Mouse (Mus musculus) adrenal gland, postnatal 36 days (tissue): Measurements from ENCODE around the gene Tcf23. TPM values are rescaled to one million over a fixed set of nuclear protein-coding genes. Genes with fewer than 3 reads are reported as not detected.

Source experiments
- DNase-seq, 2 experiments: peaks; one replicate each; pipeline ENCODE4 v3.0.0; 2021; ENCODE audit warnings: mixed read lengths in 1 of 2
- total RNA-seq, 2 experiments: library from RNA; stranded (reverse); gene quantifications; 2 replicates each; pipeline ENCODE4 v1.2.3; 2021

Gene Tcf23
- total RNA-seq, 2 experiments from 2014 or later: 1.1 to 2.8 TPM

- peak; percentile 94 to 97 for DNase-seq
Measured at GRCm38 (mm10) chr5:30949654-30950326, 18.7 kb upstream of the Tcf23 start.

GRCm38 (mm10) chr5:30950451-30950850 lies 18.0 kb upstream of the Tcf23 start:
- DNase-seq: peak in 1 of 2 experiments; percentile 46

DNA sequence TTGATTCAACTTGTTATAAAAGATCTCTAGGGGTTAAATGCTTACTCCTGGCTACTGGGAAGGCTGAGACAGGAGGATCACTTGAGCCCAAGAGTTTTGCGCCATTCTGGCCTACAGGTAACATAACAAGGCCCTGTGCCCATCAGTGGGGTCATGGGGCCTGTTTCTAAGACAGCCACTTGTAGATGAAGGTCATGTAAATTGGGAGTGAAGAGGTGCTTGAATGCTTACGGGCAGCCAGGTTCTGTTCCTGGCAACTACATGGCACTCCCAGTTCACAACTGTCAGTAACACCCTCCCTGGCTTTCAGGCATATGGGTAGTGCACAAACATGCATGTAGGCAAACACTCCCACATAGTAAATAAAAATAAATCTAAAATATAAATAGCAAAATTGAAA lies 17.5 kb upstream of the Tcf23 start:
- no peak for DNase-seq

DNA sequence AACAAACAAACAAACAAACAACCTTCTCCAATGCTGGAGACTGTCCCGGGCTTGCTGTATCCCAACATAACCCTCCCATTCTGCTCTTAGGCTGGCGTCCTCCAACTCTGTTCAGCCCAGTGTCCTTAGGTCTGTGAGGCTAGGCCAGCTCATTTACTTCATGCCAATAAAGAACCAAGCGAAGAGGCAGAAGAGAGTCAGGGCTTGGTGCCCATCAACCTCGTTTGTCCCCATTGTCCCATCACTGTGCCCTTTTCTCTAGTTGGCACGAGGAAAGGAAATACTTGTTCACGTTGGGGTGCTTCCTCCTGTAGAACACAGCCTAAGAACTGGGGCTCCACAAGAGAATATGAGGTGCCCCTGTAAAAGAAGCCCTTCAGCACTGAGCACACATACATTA lies 16.8 kb upstream of the Tcf23 start:
- no peak for DNase-seq

- DNase-seq: no peak
Measured at GRCm38 (mm10) chr5:30952551-30952950, 15.9 kb upstream of the Tcf23 start.

GRCm38 (mm10) chr5:30954065-30954464 lies 14.4 kb upstream of the Tcf23 start:
- no peak for DNase-seq

GRCm38 (mm10) chr5:30954556-30954955 lies 13.9 kb upstream of the Tcf23 start:
- DNase-seq: no peak

- no peak for DNase-seq
Measured at GRCm38 (mm10) chr5:30955751-30956150, 12.7 kb upstream of the Tcf23 start.

DNA sequence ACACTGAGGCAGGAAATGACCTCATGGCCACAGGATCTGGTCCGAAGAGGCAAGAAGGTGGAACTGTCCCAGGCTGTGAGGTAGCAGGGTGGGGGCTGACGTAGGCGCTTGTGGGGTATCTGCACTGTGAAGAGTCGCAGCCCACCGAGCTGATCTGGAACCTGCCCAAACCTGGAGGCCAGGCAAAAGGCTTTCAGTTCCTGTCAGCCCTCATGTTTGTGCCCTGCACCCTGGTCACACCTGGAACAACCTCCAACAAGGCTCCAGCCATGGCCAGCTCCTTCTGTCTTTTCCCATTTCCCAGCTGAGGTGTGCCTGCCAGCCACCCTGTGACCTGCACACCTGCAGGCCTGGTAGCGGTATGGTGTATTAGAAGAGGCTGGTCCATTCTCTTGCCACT lies 10.6 kb upstream of the Tcf23 start:
- no peak for DNase-seq

- DNase-seq: peak in 1 of 2 experiments; percentile 33
Measured at GRCm38 (mm10) chr5:30959198-30959854, 9.1 kb upstream of the Tcf23 start.

- peak; percentile 99 for DNase-seq
Measured at GRCm38 (mm10) chr5:30959966-30960501, 8.4 kb upstream of the Tcf23 start, which contains the start of gene Preb. Preb (minus strand) TSS chr5:30960361.

GRCm38 (mm10) chr5:30960814-30961213 lies 7.6 kb upstream of the Tcf23 start:
- no peak for DNase-seq

GRCm38 (mm10) chr5:30961545-30962505 lies 6.6 kb upstream of the Tcf23 start:
- DNase-seq: no peak

- no peak for DNase-seq
Measured at GRCm38 (mm10) chr5:30963916-30964315, 4.5 kb upstream of the Tcf23 start.

- DNase-seq: no peak
Measured at GRCm38 (mm10) chr5:30966189-30966588, 2.3 kb upstream of the Tcf23 start.

DNA sequence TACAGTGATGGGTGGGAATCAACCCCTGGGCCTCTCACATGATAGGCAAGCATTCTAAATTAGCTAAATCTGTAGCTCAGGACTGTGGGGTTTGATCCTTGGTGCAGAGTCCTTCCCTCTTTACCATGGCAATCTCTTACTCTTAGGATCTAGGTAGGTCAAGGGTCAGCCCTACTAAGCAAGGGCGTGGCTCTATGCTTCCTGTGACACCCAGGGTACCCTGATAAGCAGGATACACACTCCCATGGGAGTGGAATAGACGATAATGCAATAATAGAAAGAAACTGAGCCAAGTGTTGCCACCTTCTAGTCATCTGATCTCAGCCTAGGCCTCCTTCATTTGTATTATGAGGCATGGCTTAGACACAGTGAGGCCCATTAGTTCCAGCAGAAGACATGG lies 978 bp downstream of the Tcf23 start:
- no peak for DNase-seq

DNA sequence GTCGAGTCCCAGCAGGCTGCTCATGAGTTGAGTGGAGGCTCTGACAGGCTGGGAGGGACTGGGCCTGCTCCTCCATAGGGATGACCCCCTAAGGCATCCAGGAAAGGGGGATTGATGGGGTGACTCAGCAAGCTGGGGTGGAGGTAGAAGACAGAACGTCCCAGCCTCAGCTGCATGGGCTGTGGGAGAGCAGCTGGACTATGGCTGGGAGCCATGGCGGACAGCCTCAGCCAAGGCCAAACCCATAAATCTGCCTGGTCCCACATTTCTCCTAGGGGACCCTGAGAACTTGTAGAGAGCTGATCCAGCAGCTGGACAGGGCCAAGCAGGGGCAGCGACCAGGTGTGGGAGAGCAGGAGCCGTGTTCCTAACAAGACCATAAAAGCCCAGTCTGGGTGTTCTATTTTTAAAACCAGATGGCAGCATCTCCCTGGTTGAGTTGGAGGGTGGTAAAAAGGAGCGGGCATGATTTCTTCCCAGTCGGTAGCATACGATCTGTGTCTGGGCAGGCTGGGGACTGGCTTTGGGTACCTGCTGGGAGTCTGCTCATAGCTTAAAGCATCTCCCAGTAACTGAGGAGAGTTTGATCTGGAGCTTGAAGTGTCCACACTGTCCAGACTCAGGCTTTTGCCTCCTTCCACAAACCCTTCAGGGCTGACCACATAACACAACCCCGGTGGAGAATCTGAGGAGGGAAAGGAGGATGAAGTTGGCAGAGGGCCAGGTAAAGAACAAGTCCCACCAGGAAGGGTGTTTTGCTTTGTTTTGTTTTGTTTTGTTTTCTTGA lies 6.6 kb downstream of the Tcf23 start:
- peak; percentile 79 to 84 for DNase-seq

DNA sequence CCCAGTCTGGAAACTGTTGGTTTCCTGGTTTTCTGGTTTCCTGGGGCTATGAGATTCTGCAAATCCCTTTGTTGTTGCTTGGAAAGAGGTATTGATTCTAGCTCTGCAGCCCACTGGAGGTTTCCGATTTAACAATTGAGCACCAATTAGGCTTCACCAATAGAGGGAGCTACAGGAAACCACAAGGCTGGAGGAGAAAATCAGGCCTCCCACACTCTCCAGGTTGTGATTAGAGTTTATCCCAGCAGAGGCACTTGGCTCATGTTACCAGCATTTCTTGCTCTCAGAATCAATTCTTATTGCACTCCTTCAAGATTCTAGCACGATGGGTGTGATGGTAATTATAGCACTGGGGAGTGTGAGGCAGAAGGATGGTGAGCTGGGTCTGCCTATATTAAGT lies 13.9 kb downstream of the Tcf23 start:
- peak in 1 of 2 experiments; percentile 32 for DNase-seq

DNA sequence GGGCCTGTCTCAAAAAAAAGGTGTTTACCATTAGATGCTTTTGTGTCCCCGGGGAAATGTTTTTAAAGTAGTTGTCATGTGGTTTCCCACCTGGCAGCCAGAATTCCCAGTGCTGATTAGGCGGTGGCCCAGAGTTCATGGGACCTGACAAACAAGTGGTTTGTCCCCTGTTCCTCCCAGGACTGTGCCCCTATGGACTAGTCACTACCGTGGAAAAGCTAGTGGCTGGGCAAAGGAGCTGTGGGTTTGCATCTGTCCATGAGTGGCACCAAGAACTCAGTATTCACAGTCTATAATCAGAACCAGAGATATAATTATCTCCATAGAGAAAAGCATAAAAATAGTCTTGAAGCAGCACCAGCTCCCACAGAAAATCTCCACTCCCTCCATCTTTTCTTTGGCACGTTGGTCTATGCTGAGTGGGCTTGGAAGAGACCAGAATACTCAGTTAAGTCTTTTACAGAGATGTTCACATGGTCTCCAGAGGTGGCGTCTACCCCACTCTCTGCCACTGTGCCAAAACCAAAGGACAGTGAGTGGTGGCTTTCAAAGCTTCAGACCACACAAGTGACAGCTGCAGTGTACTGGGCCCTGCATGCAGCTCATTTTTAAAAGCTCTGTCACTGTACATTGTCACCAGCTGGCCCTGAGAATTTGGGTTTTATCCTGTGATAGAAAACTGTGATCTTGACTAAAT lies 24.7 kb downstream of the Tcf23 start:
- DNase-seq: no peak

DNA sequence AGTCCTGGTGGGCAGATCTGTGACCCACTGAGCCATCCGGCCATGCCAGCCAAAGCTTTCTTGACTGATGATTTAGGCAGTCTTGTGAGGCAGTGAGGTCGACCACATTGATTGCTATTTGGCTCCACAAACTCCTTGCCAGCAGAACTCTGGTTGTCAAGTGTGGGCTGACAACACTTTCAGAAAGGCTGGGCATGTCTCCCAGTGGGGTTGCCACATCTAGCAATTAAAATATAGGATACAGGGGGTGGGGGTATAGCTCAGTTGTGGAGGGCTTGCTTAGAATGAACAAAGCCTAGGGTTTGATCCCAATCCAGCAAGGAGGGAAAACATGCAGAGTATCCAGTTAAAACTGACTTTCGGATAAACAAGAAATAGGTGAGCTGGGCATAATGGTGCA lies 25.6 kb downstream of the Tcf23 start:
- DNase-seq: no peak
